Mouse (Mus musculus) lung, adult 2 months (tissue): ENCODE results near the gene Nedd8.

ENCODE experiments used
- CTCF ChIP-seq: fragments of 200-500 bp; IDR thresholded peaks from 2 replicates; pipeline ENCODE4 v1.5.1; 2011; ENCODE audit warnings: mild to moderate bottlenecking, low read length, control low read depth; ENCODE audit not compliant: insufficient read depth
- POLR2A ChIP-seq: fragments of 200-500 bp; IDR thresholded peaks from 2 replicates; pipeline ENCODE4 v1.6.1; 2011; ENCODE audit warnings: low read depth, mild to moderate bottlenecking, control low read depth, low read length, borderline replicate concordance; ENCODE audit errors: extremely low read depth

DNA sequence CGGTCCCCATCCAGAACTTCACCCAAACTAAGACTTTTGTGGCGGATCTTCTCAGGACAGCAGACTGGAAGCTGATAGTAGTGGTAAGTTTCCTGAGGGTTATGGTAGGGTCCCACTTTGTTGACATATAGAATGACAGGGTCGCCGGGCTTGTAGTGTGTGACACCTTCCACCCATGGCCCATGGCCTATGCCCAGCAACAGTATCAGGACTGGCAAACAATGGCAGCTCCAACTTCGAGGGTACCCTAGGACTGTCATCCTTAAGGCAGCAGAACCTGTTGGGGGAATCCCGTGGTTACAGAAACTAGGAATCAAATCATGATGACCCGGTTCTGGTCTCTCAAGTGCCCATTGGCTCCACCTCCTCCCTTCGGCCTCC is 29.3 kb downstream of the Nedd8 start:
- TF ChIP-seq CTCF (no peak), POLR2A (no peak)
